Mouse (Mus musculus) granulocyte monocyte progenitor cell, adult 5-6 weeks (primary cell): ENCODE measurements at regions not wholly inside any gene's neighbourhood (a gene's known extent, or its start where the extent isn't known, plus 50 kb on each side); places are given as distances from the start of the nearest gene placed in this dataset.

Experiments
- ATAC-seq: replicated peaks from 2 replicates; pipeline ENCODE4 v1.8.0; 2016; ENCODE audit warnings: mild to moderate bottlenecking, moderate TSS enrichment, inconsistent platforms; ENCODE audit not compliant: poor library complexity, severe bottlenecking

DNA sequence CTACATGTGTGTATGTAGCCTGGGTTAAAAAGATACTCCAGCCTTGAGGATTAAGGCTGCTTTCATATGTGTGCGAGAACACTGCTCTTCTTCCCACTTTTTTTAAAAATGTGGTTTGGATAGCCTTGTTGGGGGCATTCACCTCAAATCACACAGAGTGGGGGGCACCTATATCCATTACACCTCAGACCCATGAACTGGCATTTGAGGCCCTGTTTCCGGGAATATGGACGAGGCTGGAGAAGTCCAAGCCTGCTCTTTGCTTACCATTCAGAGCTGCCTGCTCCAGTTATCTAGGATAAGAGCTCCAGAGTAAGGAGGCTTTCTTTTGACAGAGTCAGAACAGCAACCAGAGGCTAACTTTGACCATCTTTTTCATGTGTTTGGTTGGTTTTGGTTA is 61.9 kb upstream of the Ppara start:
- no peak for ATAC-seq

DNA sequence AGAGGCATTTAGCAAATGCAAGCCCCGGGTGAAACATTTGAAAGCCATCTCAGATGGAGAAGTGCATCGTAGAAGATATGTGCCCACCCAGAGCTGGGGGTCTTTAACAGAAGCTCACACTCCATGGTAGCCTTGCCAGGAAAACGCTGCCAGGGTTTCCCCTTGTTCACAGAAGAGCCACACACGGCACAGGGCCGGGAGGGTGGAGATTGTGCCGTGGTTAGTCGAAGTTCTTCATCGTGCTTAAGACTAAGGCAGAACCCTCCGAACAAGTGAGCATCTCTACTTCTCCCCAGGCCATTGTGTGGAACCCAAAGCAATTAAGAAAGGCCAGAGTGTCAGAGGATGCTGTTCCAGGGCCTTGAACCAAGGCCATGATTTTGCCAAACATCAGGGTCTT is 61.3 kb upstream of the Ppara start:
- no peak for ATAC-seq

DNA sequence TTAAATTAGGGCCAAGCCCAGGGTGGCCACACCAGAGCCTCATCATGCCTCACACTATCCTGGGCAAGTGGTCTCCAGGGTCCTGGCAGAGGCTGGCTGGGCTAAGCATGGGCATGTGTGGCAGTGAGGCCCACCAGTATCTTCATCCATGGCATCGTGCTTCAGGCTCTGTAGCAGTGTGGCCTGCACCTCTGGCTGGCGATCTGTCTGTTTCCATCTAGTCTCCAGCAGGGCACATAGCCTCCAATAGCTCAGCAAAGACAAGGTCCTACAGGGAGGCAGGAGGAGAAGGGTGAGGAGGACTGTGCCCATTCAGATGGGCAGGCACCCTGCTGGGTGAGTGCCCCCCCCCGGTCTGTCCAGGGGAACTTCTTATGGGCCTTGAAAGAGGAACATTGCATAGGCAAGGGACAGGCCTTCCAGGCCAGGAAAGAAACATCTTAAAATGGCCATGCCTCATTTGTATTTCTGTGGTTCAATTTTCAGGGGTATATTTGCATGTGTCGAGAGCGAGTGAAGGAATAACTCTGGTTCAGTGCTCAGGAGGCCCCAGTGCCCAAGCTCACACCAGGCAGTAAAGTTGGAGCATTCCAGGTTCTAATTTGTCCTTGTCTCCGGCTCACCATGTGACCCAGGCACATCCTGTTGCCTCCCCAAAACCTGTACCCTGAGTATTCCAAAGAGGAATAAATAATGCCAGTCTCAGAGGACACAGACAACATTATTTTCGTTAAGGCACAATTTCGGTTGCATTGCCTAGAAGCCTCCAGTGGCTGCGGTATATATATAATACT is 60.4 kb upstream of the Ppara start:
- no peak for ATAC-seq

DNA sequence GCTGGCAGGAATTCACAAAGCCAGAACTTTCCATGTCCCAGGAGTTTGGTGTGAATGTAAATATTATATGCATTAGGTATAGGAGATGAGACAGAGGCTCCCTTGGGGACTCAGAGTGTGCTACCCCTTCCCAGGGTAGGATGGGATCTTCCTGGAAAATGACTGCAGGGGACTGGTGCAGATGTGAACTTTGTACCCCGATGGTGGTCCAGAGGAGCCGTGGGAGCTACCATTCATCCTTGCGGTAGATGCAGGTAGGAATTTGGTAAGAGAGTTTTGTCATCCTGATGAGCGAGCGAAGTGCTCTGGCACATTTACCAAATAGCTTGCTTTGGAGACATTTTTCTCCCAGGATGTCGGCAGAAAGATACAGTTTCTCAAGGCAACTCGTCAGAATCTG is 59.7 kb upstream of the Ppara start:
- ATAC-seq: no peak

- no peak for ATAC-seq
Measured at GRCm38 (mm10) chr15:85675736-85676135, 59.0 kb upstream of the Ppara start.

- ATAC-seq: no peak
Measured at GRCm38 (mm10) chr15:85676156-85676555, 58.6 kb upstream of the Ppara start.

- no peak for ATAC-seq
Measured at GRCm38 (mm10) chr15:85676871-85677270, 57.9 kb upstream of the Ppara start.

DNA sequence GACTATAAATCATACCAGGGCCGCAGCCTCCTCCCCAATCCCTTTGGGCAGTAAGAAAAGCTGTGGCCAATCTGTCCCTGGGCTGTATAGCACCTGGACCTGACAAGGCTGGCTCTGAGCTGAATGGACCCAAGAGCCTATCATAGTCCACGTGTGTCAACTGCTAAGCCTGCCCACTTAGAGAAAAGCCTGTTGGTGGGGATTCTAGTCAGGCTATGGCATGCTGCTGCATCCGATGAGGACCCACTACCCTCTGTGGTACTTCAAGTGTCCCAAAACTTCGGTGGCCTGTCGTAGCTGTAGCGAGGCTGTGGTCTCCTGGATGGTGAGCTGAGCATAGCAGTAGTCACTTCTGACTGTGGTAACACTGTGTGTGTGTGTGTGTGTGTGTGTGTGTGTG is 57.4 kb upstream of the Ppara start:
- no peak for ATAC-seq

GRCm38 (mm10) chr15:85677855-85678254 is 56.9 kb upstream of the Ppara start:
- ATAC-seq: no peak

GRCm38 (mm10) chr15:85678351-85678895 is 56.4 kb upstream of the Ppara start:
- ATAC-seq: no peak

GRCm38 (mm10) chr15:85678981-85679708 is 55.6 kb upstream of the Ppara start:
- ATAC-seq: no peak

GRCm38 (mm10) chr15:85679864-85680428 is 54.8 kb upstream of the Ppara start:
- ATAC-seq: no peak

- ATAC-seq: no peak
Measured at GRCm38 (mm10) chr15:85680460-85681224, 54.1 kb upstream of the Ppara start.

- no peak for ATAC-seq
Measured at GRCm38 (mm10) chr15:85682116-85682515, 52.7 kb upstream of the Ppara start.

DNA sequence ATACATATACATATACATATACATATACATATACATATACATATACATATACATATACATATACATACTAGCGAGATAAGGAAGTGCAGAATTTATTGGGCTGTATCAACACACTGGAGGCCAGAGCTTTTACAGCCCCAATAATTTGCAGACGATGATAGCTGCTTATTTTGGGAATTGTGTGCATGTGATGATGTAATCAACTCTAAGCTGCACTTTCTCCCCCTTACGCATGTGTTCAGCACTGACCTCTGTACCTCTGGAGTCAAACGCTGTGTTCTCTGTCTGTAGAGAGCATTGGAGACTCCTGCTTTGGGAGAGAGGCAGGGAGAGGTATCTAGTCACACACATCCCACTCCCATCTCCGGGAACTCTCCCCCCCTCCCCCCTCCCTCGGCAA is 52.0 kb upstream of the Ppara start:
- no peak for ATAC-seq

GRCm38 (mm10) chr15:85683271-85683670 is 51.5 kb upstream of the Ppara start:
- no peak for ATAC-seq

DNA sequence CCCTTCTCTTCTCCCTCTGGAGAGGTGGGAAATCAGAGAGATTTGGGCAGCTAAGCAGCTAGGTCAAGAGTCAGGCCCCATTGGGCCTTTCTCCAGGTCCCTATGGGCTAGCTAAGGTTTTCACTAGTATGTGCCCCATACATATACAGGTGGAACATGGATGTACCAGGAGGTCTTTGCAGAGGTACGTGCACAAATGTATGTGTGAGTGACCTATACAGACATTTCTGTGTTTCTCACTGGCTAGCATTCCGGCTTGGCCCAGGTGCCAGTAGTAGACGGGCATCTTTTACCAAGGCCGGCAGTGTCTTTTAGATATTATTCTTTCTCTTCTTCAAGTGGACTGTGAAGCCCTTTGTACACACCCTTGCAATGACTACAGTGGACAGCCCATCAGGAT is 51.1 kb upstream of the Ppara start:
- no peak for ATAC-seq

DNA sequence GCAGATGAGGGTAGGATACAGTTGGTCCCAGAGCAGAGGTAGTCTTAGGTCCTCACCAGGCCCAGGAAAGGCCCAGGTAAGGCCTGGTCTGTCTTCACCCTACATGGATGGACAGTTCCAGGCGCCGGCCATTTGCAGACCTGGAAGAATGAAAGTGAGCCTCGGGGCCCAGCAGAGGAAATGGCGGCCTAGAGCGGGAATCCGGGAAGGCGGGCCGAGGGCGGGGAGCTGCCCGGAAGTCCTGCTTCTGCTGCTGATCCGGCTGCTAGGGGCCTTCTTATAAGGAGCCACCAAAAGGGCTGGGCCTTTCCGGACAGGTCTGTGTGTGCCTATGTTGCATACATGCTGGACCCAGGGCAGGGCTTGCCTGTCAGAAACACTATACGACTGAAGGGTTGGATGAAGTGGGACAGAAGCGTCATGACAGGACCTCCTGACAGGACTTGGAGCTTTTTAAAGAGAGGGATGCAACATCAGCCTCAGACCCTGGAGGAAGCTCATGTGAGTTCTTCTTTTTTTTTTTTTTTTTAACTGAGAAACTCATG is 50.5 kb upstream of the Ppara start:
- ATAC-seq: no peak

GRCm38 (mm10) chr15:85684875-85685274 is 49.9 kb upstream of the Ppara start:
- no peak for ATAC-seq
